Mouse (Mus musculus) left cerebral cortex, postnatal 4 days (tissue): ENCODE results near the gene Klrc2. TPM values are rescaled to one million over a fixed set of nuclear protein-coding genes. Genes with fewer than 3 reads are reported as not detected.
"Not testable (repeated sequence)": the region's sequence is repeated elsewhere in the genome, so short reads cannot be mapped to it uniquely, and the experiment has no call there.

Source experiments
- DNase-seq: peaks from one replicate; pipeline ENCODE4 v3.0.0-alpha.2; 2022
- intact Hi-C: fragments of 180-260 bp; cut with DNase I; formaldehyde crosslinking; loops from one replicate; pipeline ENCODE4 v1.15.1; 2025
- microRNA-seq: library from miRNA; unstranded; fragments of <30 nt; microRNA quantifications from one replicate; pipeline ENCODE4 v1.2.0, GENCODE M21; 2022
- total RNA-seq, 2 experiments: library from RNA; stranded (reverse); gene quantifications; 2 replicates each; pipeline ENCODE4 v1.2.3; 2021

Gene Klrc2
- not detected for total RNA-seq

- DNase-seq, intact Hi-C loops: not testable (repeated sequence)
These were observed at the start of gene Klrc2 for GRCm38 (mm10) chr6:129660589-129660988. Gene Klrc2, minus strand, starts transcription at chr6:129660689.

DNA sequence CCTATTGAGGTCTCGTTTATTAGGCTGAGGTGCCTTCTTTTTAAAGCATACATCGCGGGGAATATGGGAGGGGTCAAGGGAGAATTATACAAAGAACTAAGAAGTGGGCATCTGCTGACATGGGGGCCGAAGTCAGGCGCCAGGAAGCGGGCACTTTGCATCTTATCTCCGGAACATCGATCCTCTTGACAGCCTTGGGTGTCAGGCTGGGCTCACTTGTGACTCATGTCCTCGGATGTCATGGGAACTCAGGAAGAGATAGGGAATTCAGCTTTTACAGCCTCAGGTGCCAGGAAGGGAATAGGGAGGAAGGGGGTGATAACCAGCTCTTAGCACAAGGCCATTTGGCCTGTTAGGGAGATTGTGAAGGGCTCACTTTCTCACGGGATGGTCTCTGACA is 30.9 kb upstream of the Klrc2 start:
- intact Hi-C loops, DNase-seq: not testable (repeated sequence)

- DNase-seq: peak; percentile 9
- intact Hi-C loops: no loop called here
These were observed 19.9 kb upstream of the Klrc2 start for GRCm38 (mm10) chr6:129680379-129680778.

GRCm38 (mm10) chr6:129678873-129679272 is 18.4 kb upstream of the Klrc2 start, which contains the start of gene Klrc1:
Gene Klrc1, minus strand, starts transcription at chr6:129678973.
- intact Hi-C loops: no loop called here
- no peak for DNase-seq

- DNase-seq, intact Hi-C loops: not testable (repeated sequence)
These were observed 812 bp upstream of the Klrc2 start for GRCm38 (mm10) chr6:129661301-129661700.

DNA sequence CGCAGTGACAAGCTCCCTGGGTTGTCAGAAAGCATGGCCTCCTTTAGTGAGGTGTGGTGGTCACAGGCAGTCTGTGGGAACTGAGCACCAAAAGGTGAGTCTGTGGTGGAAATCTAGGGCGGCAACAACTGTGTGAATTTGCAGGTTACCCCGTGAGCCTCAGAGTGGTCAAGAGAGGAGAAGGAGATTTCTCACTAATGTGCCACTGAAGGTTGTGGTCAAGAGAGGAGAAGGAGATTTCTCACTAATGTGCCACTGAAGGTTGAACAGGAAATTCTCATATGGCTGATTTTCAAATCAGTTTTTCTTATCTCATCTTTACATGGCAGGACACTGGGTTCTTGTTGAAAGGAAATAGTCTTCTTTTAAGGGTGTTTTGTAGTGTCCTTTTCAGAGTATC is 16.4 kb downstream of the Klrc2 start:
- DNase-seq, intact Hi-C loops: not testable (repeated sequence)

GRCm38 (mm10) chr6:129643237-129643636 is 17.3 kb downstream of the Klrc2 start, which contains the start of gene Klrc3:
Gene Klrc3, minus strand, starts transcription at chr6:129643337.
- intact Hi-C loops, DNase-seq: not testable (repeated sequence)

DNA sequence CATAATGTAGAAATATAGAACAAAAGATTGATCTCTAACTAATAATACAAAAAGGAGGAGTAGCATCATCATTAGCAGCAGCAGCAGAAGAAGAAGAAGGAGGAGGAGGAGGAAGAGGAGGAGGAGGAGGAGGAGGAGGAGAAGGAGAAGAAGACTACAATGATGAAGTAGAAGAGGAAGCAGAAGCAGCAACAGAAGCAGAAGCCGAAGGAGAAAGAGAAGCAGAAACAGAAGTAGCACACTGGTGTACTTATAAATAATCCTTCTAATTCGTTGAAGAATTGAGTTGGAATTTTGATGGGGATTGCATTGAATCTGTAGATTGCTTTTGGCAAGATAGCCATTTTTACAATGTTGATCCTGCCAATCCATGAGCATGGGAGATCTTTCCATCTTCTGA is 29.4 kb downstream of the Klrc2 start:
- intact Hi-C loops, DNase-seq: not testable (repeated sequence)

GRCm38 (mm10) chr6:129623735-129624134 is 36.8 kb downstream of the Klrc2 start, which contains the start of gene Klrk1:
Gene Klrk1, minus strand, starts transcription at chr6:129623864.
- DNase-seq: no peak
- intact Hi-C loops: no loop called here

- intact Hi-C loops: no loop called here
- DNase-seq: no peak
These were observed 52.1 kb downstream of the Klrc2 start for GRCm38 (mm10) chr6:129608372-129608771.

Small RNA genes lying within 50 kb of the gene (microRNA-seq; reads per million reads assigned to microRNA genes)
- not detected for gene Mir680-1

Other genes with a start within 250 kb of the Klrc2 start
- gene Clec1a, start 208.7 kb downstream of the Klrc2 start, total RNA-seq: 1 to 10 TPM; 1.3 to 2.1 TPM
- gene Olr1, start 153.5 kb downstream of the Klrc2 start, total RNA-seq: not detected
- gene Tmem52b, start 148.1 kb downstream of the Klrc2 start, total RNA-seq: not detected
- 100 to 1,000 TPM; 206 to 217 TPM for gene Gabarapl1, start 127.5 kb downstream of the Klrc2 start, total RNA-seq
- gene Klre1, start 82.8 kb downstream of the Klrc2 start, total RNA-seq: not detected
- not detected for gene Klrd1, start 68.9 kb downstream of the Klrc2 start, total RNA-seq
- gene Klrk1, start 36.8 kb downstream of the Klrc2 start, total RNA-seq: not detected
- gene Klrc3, start 17.4 kb downstream of the Klrc2 start, total RNA-seq: not detected
- gene Klrc1, start 18.3 kb upstream of the Klrc2 start, total RNA-seq: not detected
- gene Klri1, start 56.4 kb upstream of the Klrc2 start, total RNA-seq: not detected
- gene Klri2, start 79.8 kb upstream of the Klrc2 start, total RNA-seq: not detected
- not detected for gene Gm156, start 123.6 kb upstream of the Klrc2 start, total RNA-seq
- gene Gm17631, start 202.0 kb upstream of the Klrc2 start, total RNA-seq: not detected
- not detected for gene Klra17, start 216.0 kb upstream of the Klrc2 start, total RNA-seq